Mouse (Mus musculus): Measurements from ENCODE around the gene Dtd2. TPM values are rescaled to one million over a fixed set of nuclear protein-coding genes. Genes with fewer than 3 reads are reported as not detected.

The Dtd2 gene
- polyA plus RNA-seq, 1 experiment from 2014 or later = 22.5 TPM

GRCm38 (mm10) chr12:52032276-52032675, 26.0 kb upstream of the Dtd2 start:
- Histone ChIP-seq H3K4me2 (replicated peaks; ENCODE audit: low read depth) (no peak overlapping the region), H3K9me3 (ENCODE audit: control insufficient read depth, low read length) (no peaks in the 10 kb centered on the region), H3K36me3 (ENCODE audit: control insufficient read depth, insufficient read depth, low read length) (no peaks in the 10 kb centered on the region), H3K4me1 (replicated peaks; ENCODE audit: control insufficient read depth, insufficient read depth) (no peaks in the 10 kb centered on the region), H3K9ac (ENCODE audit: low read length) (no peak overlapping the region), H3K27ac (replicated peaks) (no peak overlapping the region), H3K4me3 (ENCODE audit: low read depth, low read length) (no peak overlapping the region), H3K27me3 (ENCODE audit: control insufficient read depth, insufficient read depth, low read length) (no peaks in the 10 kb centered on the region)
- 59% methylated on average over 6 of the region's 6 CpGs for WGBS
- TF ChIP-seq EP300 (optimal IDR thresholded peaks at IDR 0.05) (no peak), CTCF (IDR thresholded peaks at IDR 0.05; ENCODE audit: low read depth) (no peak)
- no peak for ATAC-seq (ENCODE audit: low FRiP score, low TSS enrichment)
- no peak for DNase-seq (ENCODE audit: low spot score)

- Histone ChIP-seq H3K36me3 (ENCODE audit: control insufficient read depth, insufficient read depth, low read length) (no peaks in the 10 kb centered on the region), H3K27me3 (ENCODE audit: control insufficient read depth, insufficient read depth, low read length) (no peaks in the 10 kb centered on the region), H3K4me3 (ENCODE audit: low read depth, low read length) (no peak within 1 kb of the TSS), H3K4me2 (replicated peaks; ENCODE audit: low read depth) (no peak within 1 kb of the TSS), H3K4me1 (replicated peaks; ENCODE audit: control insufficient read depth, insufficient read depth) (no peaks in the 10 kb centered on the region), H3K27ac (replicated peaks) (no peak within 1 kb of the TSS), H3K9me3 (ENCODE audit: control insufficient read depth, low read length) (no peaks in the 10 kb centered on the region), H3K9ac (ENCODE audit: low read length) (no peak within 1 kb of the TSS)
- no peak for DNase-seq (ENCODE audit: low spot score)
- TF ChIP-seq EP300 (optimal IDR thresholded peaks at IDR 0.05) (no peak), CTCF (IDR thresholded peaks at IDR 0.05; ENCODE audit: low read depth) (no peak)
- 86% methylated on average over 3 of the region's 3 CpGs for WGBS
- no peak for ATAC-seq (ENCODE audit: low FRiP score, low TSS enrichment)
Measured at GRCm38 (mm10) chr12:52027963-52028362, 21.7 kb upstream of the Dtd2 start, which contains the start of gene Gpr33. TSS of gene Gpr33 (minus strand) at chr12:52028063.

GRCm38 (mm10) chr12:52014494-52015029, 8.3 kb upstream of the Dtd2 start:
- Histone ChIP-seq H3K9ac (ENCODE audit: low read length) (no peak overlapping the region), H3K4me1 (replicated peaks; ENCODE audit: control insufficient read depth, insufficient read depth) (no peaks in the 10 kb centered on the region), H3K4me3 (ENCODE audit: low read depth, low read length) (no peak overlapping the region), H3K27me3 (ENCODE audit: control insufficient read depth, insufficient read depth, low read length) (no peaks in the 10 kb centered on the region), H3K4me2 (replicated peaks; ENCODE audit: low read depth) (no peak overlapping the region), H3K27ac (replicated peaks) (no peak overlapping the region), H3K9me3 (ENCODE audit: control insufficient read depth, low read length) (no peaks in the 10 kb centered on the region), H3K36me3 (ENCODE audit: control insufficient read depth, insufficient read depth, low read length) (no peaks in the 10 kb centered on the region)
- WGBS = 46% methylated on average over 7 of the region's 7 CpGs
- no peak for ATAC-seq (ENCODE audit: low FRiP score, low TSS enrichment)
- DNase-seq (ENCODE audit: low spot score) = no peak
- no peak for TF ChIP-seq CTCF (IDR thresholded peaks at IDR 0.05; ENCODE audit: low read depth)
- no peak for TF ChIP-seq EP300 (optimal IDR thresholded peaks at IDR 0.05)

- Histone ChIP-seq H3K27ac (replicated peaks) (no peak overlapping the region), H3K4me2 (replicated peaks; ENCODE audit: low read depth) (no peak overlapping the region), H3K4me1 (replicated peaks; ENCODE audit: control insufficient read depth, insufficient read depth) (no peaks in the 10 kb centered on the region), H3K9ac (ENCODE audit: low read length) (no peak overlapping the region), H3K36me3 (ENCODE audit: control insufficient read depth, insufficient read depth, low read length) (no peaks in the 10 kb centered on the region), H3K27me3 (ENCODE audit: control insufficient read depth, insufficient read depth, low read length) (no peaks in the 10 kb centered on the region), H3K4me3 (ENCODE audit: low read depth, low read length) (no peak overlapping the region), H3K9me3 (ENCODE audit: control insufficient read depth, low read length) (no peaks in the 10 kb centered on the region)
- ATAC-seq (ENCODE audit: low FRiP score, low TSS enrichment) (no peak), DNase-seq (ENCODE audit: low spot score) (no peak)
- TF ChIP-seq CTCF (IDR thresholded peaks at IDR 0.05; ENCODE audit: low read depth) (no peak), EP300 (optimal IDR thresholded peaks at IDR 0.05) (no peak)
- WGBS = 75% methylated on average over 11 of the region's 11 CpGs
Measured at GRCm38 (mm10) chr12:52014044-52014443, 7.7 kb upstream of the Dtd2 start.

- Histone ChIP-seq H3K4me3 (ENCODE audit: low read depth, low read length) (no peak overlapping the region), H3K4me1 (replicated peaks; ENCODE audit: control insufficient read depth, insufficient read depth) (no peaks in the 10 kb centered on the region), H3K27ac (replicated peaks) (no peak overlapping the region), H3K4me2 (replicated peaks; ENCODE audit: low read depth) (no peak overlapping the region), H3K27me3 (ENCODE audit: control insufficient read depth, insufficient read depth, low read length) (no peaks in the 10 kb centered on the region), H3K9ac (ENCODE audit: low read length) (no peak overlapping the region), H3K36me3 (ENCODE audit: control insufficient read depth, insufficient read depth, low read length) (no peaks in the 10 kb centered on the region), H3K9me3 (ENCODE audit: control insufficient read depth, low read length) (no peaks in the 10 kb centered on the region)
- 28% methylated on average over 9 of the region's 9 CpGs for WGBS
- no peak for ATAC-seq (ENCODE audit: low FRiP score, low TSS enrichment)
- TF ChIP-seq EP300 (optimal IDR thresholded peaks at IDR 0.05) (no peak), CTCF (IDR thresholded peaks at IDR 0.05; ENCODE audit: low read depth) (no peak)
- no peak for DNase-seq (ENCODE audit: low spot score)
Measured at GRCm38 (mm10) chr12:52013274-52013673, 7.0 kb upstream of the Dtd2 start.

GRCm38 (mm10) chr12:52012159-52012558, 5.9 kb upstream of the Dtd2 start:
- no peak overlapping the region for H3K27ac ChIP-seq (replicated peaks)
- H3K4me1 ChIP-seq (replicated peaks; ENCODE audit: control insufficient read depth, insufficient read depth) = no peaks in the 10 kb centered on the region
- H3K9ac ChIP-seq (ENCODE audit: low read length) = no peak overlapping the region
- no peak overlapping the region for H3K4me3 ChIP-seq (ENCODE audit: low read depth, low read length)
- no peaks in the 10 kb centered on the region for H3K36me3 ChIP-seq (ENCODE audit: control insufficient read depth, insufficient read depth, low read length)
- no peaks in the 10 kb centered on the region for H3K9me3 ChIP-seq (ENCODE audit: control insufficient read depth, low read length)
- DNase-seq (ENCODE audit: low spot score) (no peak), ATAC-seq (ENCODE audit: low FRiP score, low TSS enrichment) (no peak)
- H3K27me3 ChIP-seq (ENCODE audit: control insufficient read depth, insufficient read depth, low read length) = no peaks in the 10 kb centered on the region
- WGBS = 61% methylated on average over 8 of the region's 8 CpGs
- H3K4me2 ChIP-seq (replicated peaks; ENCODE audit: low read depth) = no peak overlapping the region
- no peak for TF ChIP-seq CTCF (IDR thresholded peaks at IDR 0.05; ENCODE audit: low read depth)
- TF ChIP-seq EP300 (optimal IDR thresholded peaks at IDR 0.05) = no peak
